ENCODE assay signal across 8 mouse cellular contexts in the genomic region with DNA sequence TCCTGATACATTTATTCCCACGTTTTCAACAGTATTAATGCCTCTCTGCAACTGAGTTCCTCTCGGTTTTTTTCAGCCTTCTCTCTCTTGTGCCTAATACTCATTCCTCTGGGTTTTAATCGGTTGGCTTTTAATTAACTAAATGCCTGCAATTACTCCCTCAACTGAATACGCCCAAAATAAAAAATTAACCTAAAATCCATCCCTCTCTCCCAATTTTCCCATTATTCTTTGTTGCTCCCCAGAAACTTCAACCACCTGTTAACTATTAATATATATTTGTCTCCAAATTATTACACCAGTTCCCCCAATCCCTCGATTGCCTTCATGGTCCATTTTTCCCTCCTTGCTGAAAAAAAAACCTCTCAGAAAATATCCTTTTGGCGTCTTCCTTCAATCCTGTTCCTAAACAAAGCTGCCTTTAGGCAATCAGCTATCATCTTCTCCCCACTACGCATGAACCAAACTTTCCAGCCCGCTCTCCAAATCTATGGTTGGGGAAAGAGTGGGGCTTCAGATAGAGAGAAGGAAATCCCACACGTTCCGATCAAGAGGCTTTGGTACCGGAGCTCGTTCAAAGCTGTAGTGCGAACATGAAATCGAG. TPM values are rescaled to one million over a fixed set of nuclear protein-coding genes. Genes with fewer than 3 reads are reported as not detected.
DNase-seq lines count a peak whose midpoint lies in the region; ATAC-seq and TF ChIP-seq lines count a peak whose summit lies in the region.

No protein-coding gene starts in this region.

- H3K4me3 ChIP-seq in heart, embryonic 12.5 days: peak overlapping the region; percentile 96
- H3K4me3 ChIP-seq in ES-Bruce4 (ENCODE audit: low read depth, low read length): peak overlapping the region; percentile 96
- H3K4me3 ChIP-seq in forebrain, postnatal 0 days (ENCODE audit: low read depth, low read length): peak overlapping the region; percentile 99
- peak overlapping the region; percentile 95 for H3K4me3 ChIP-seq in liver, embryonic 15.5 days (replicated peaks)

- WGBS in heart, embryonic 12.5 days: 2% methylated on average over 14 of the region's 14 CpGs
- WGBS in forebrain, postnatal 0 days: under 1% methylated on average over 14 of the region's 14 CpGs
- under 1% methylated on average over 14 of the region's 14 CpGs for WGBS in liver, embryonic 15.5 days (ENCODE audit: insufficient replicate concordance)

- H3K9me3 ChIP-seq in heart, embryonic 12.5 days (replicated peaks): no peaks in the 10 kb centered on the region
- peaks cover 10% of the 10 kb centered on the region; the same call in 1 of the 2 replicates for H3K9me3 ChIP-seq in ES-Bruce4 (replicated peaks; ENCODE audit: control insufficient read depth, insufficient read depth, low read length, poor library complexity, severe bottlenecking)
- H3K9me3 ChIP-seq in forebrain, postnatal 0 days (ENCODE audit: low read length): no peaks in the 10 kb centered on the region
- no peaks in the 10 kb centered on the region for H3K9me3 ChIP-seq in liver, embryonic 15.5 days (replicated peaks)

- peak overlapping the region; percentile 97 for H3K27ac ChIP-seq in heart, embryonic 12.5 days (ENCODE audit: poor library complexity, severe bottlenecking)
- peak overlapping the region; percentile 63 for H3K27ac ChIP-seq in ES-Bruce4 (ENCODE audit: insufficient read depth, low read length)
- H3K27ac ChIP-seq in forebrain, postnatal 0 days (ENCODE audit: low read depth, low read length): peak overlapping the region; percentile 92
- H3K27ac ChIP-seq in liver, embryonic 15.5 days (replicated peaks): peak overlapping the region; percentile 85

- H3K4me2 ChIP-seq in heart, embryonic 12.5 days: peak overlapping the region; percentile 64
- H3K4me2 ChIP-seq in forebrain, postnatal 0 days (ENCODE audit: low read depth): peak overlapping the region; percentile 72
- H3K4me2 ChIP-seq in liver, embryonic 15.5 days: peak overlapping the region; percentile 69

- TF ChIP-seq EP300 in ES-Bruce4 (IDR thresholded peaks at IDR 0.05; ENCODE audit: insufficient read depth, low read depth, low read length): no peak

- no peaks in the 10 kb centered on the region for H3K27me3 ChIP-seq in heart, embryonic 12.5 days (replicated peaks)
- no peaks in the 10 kb centered on the region for H3K27me3 ChIP-seq in ES-Bruce4 (ENCODE audit: control insufficient read depth, insufficient read depth, low read length, poor library complexity, severe bottlenecking)
- no peaks in the 10 kb centered on the region for H3K27me3 ChIP-seq in forebrain, postnatal 0 days (ENCODE audit: insufficient read depth, low read length)
- 0 out of 2 replicates have a peak, but pooled peaks cover 12% of the 10 kb centered on the region for H3K27me3 ChIP-seq in liver, embryonic 15.5 days

- no peak for TF ChIP-seq POLR2A in ES-Bruce4 (IDR thresholded peaks at IDR 0.05; ENCODE audit: insufficient read depth, low read length)

- peaks cover 25% of the 10 kb centered on the region for H3K4me1 ChIP-seq in heart, embryonic 12.5 days (replicated peaks)
- H3K4me1 ChIP-seq in ES-Bruce4 (ENCODE audit: control insufficient read depth, insufficient read depth, low read length): no peaks in the 10 kb centered on the region
- peaks cover 8% of the 10 kb centered on the region; the same call in 1 of the 2 replicates for H3K4me1 ChIP-seq in forebrain, postnatal 0 days (ENCODE audit: insufficient read depth)
- peaks cover 32% of the 10 kb centered on the region for H3K4me1 ChIP-seq in liver, embryonic 15.5 days (replicated peaks)

- H3K36me3 ChIP-seq in heart, embryonic 12.5 days: peaks cover 36% of the 10 kb centered on the region
- H3K36me3 ChIP-seq in ES-Bruce4 (ENCODE audit: control insufficient read depth, insufficient read depth, low read length, poor library complexity, severe bottlenecking): peaks cover 41% of the 10 kb centered on the region
- H3K36me3 ChIP-seq in forebrain, postnatal 0 days (ENCODE audit: insufficient read depth): peaks cover 35% of the 10 kb centered on the region
- peaks cover 37% of the 10 kb centered on the region for H3K36me3 ChIP-seq in liver, embryonic 15.5 days (replicated peaks)

- TF ChIP-seq CTCF in ES-Bruce4 (IDR thresholded peaks at IDR 0.05; ENCODE audit: low read depth, low read length): no peak
- no peak for TF ChIP-seq CTCF in forebrain, postnatal 0 days (IDR thresholded peaks at IDR 0.05; ENCODE audit: low read depth)

- ATAC-seq in heart, embryonic 12.5 days (ENCODE audit: insufficient number of reproducible peaks, low FRiP score): no peak
- no peak for ATAC-seq in forebrain, postnatal 0 days
- ATAC-seq in liver, embryonic 15.5 days (ENCODE audit: insufficient read depth): peak; percentile 35; the same call in 1 of the 2 replicates

- H3K9ac ChIP-seq in heart, embryonic 12.5 days: peak overlapping the region; percentile 100
- H3K9ac ChIP-seq in ES-Bruce4 (ENCODE audit: low read depth, poor library complexity, severe bottlenecking): peak overlapping the region; percentile 99
- peak overlapping the region; percentile 97 for H3K9ac ChIP-seq in forebrain, postnatal 0 days
- H3K9ac ChIP-seq in liver, embryonic 15.5 days: peak overlapping the region; percentile 95

- DNase-seq in heart, postnatal 25 days (ENCODE audit: low spot score): no peak
- DNase-seq in forebrain, postnatal 0 days: no peak
- DNase-seq in layer of hippocampus, postnatal 25 days (ENCODE audit: extremely low spot score in 1 of 2, low spot score in 1 of 2): no peak
- DNase-seq in right cerebral cortex, adult 18-20 months: no peak
- no peak for DNase-seq in right cerebral cortex, adult 2 months (ENCODE audit: low spot score in 2 of 2)

- intact Hi-C loops in heart, postnatal 25 days (cut with DNase I): no loop called here

RNA-seq across cellular contexts. Expression of a gene that starts 0.8 kb away (rescaled TPM):
- 380 and 383 TPM in 2 replicates for polyA plus RNA-seq in heart, embryonic 12.5 days (2016; fragmentation: Nextera tagmentation; extraction: Ambion mirVana)
- 100 to 1,000 TPM; 305 to 317 TPM for total RNA-seq in heart, postnatal 25 days (2021)
- polyA plus RNA-seq in ES-Bruce4 (2011; ENCODE audit: insufficient read depth, insufficient read length, low read depth, missing spikeins): 200 and 203 TPM in 2 replicates
- total RNA-seq in forebrain, postnatal 0 days (2014; rRNA removed): 190 and 218 TPM in 2 replicates
- polyA plus RNA-seq in forebrain, postnatal 0 days (2015; fragmentation: Nextera tagmentation; extraction: Ambion mirVana): 246 and 279 TPM in 2 replicates
- 105 TPM in 2 replicates for polyA plus RNA-seq in liver, embryonic 15.5 days (2015; fragmentation: Nextera tagmentation; extraction: Ambion mirVana)
- 100 to 1,000 TPM; 148 to 165 TPM for total RNA-seq in layer of hippocampus, postnatal 25 days (2021)
